Mouse (Mus musculus): ENCODE results near the gene Ppt1. TPM values are rescaled to one million over a fixed set of nuclear protein-coding genes. Genes with fewer than 3 reads are reported as not detected.
A peak's percentile ranks its signal among the peaks of the same experiment; 100 is the strongest.

Gene Ppt1
- total and polyA plus RNA-seq, 3 experiments = 13.1 to 19.9 TPM; not detected in 1

- Histone ChIP-seq H3K4me1 (ENCODE audit: control insufficient read depth in 1 of 2, insufficient read depth in 2 of 2, low read length in 2 of 2) (peaks cover 17 to 23% of the 10 kb centered on the region in 2 experiments), H3K36me3 (ENCODE audit: control insufficient read depth in 1 of 2, insufficient read depth in 2 of 2, low read length in 2 of 2) (peaks cover 9 to 46% of the 10 kb centered on the region in 2 experiments), H3K9ac (ENCODE audit: control insufficient read depth, low read depth, low read length, poor library complexity, severe bottlenecking) (no peak overlapping the region)
These were observed 37.5 kb downstream of the Ppt1 start for GRCm38 (mm10) chr4:122873512-122873911.

GRCm38 (mm10) chr4:122878333-122879070 is 42.5 kb downstream of the Ppt1 start:
- Histone ChIP-seq H3K27me3 (ENCODE audit: control insufficient read depth in 1 of 2, insufficient read depth in 2 of 2, low read length in 2 of 2) (no peaks in the 10 kb centered on the region), H3K79me2 (ENCODE audit: control insufficient read depth, insufficient read depth, low read length, poor library complexity) (peaks cover 31% of the 10 kb centered on the region), H3K4me3 (ENCODE audit: control insufficient read depth in 1 of 2, insufficient read depth in 1 of 2, low read depth in 2 of 2, low read length in 2 of 2) (no peak overlapping the region), H3K9ac (ENCODE audit: control insufficient read depth, low read depth, low read length, poor library complexity, severe bottlenecking) (no peak overlapping the region), H3K36me3 (ENCODE audit: control insufficient read depth in 1 of 2, insufficient read depth in 2 of 2, low read length in 2 of 2) (peaks cover 1 to 17% of the 10 kb centered on the region in 2 experiments; a peak in 3 of 4 replicates), H3K9me3 (replicated peaks; ENCODE audit: insufficient read depth, low read length) (no peaks in the 10 kb centered on the region), H3K4me1 (ENCODE audit: control insufficient read depth in 1 of 2, insufficient read depth in 2 of 2, low read length in 2 of 2) (peaks cover 3 to 6% of the 10 kb centered on the region in 2 experiments), H3K27ac (ENCODE audit: control insufficient read depth, low read depth, low read length) (no peak overlapping the region)
- DNase-seq (ENCODE audit: low read depth, low spot score) = no peak
- no peak for TF ChIP-seq HCFC1 (IDR thresholded peaks at IDR 0.05; ENCODE audit: low read depth, low read length)
- TF ChIP-seq MXI1 (IDR thresholded peaks at IDR 0.05; ENCODE audit: low read depth, low read length) = no peak
- TF ChIP-seq TCF12 (IDR thresholded peaks at IDR 0.05; ENCODE audit: low read depth, low read length) = no peak
- TF ChIP-seq JUND (IDR thresholded peaks at IDR 0.05; ENCODE audit: low read depth, low read length) = no peak
- no peak for TF ChIP-seq CHD2 (IDR thresholded peaks at IDR 0.05; ENCODE audit: low read length)
- TF ChIP-seq MAFK (IDR thresholded peaks at IDR 0.05; ENCODE audit: borderline replicate concordance, low read depth, low read length) = no peak
- no peak for TF ChIP-seq ZKSCAN1 (IDR thresholded peaks at IDR 0.05; ENCODE audit: low read depth, low read length)
- TF ChIP-seq POLR2AphosphoS2 (IDR thresholded peaks at IDR 0.05; ENCODE audit: low read length) = no peak
- no peak for TF ChIP-seq UBTF (IDR thresholded peaks at IDR 0.05; ENCODE audit: borderline replicate concordance, insufficient read depth, low read depth, low read length)
- TF ChIP-seq E2F4 (IDR thresholded peaks at IDR 0.05; ENCODE audit: borderline replicate concordance, low read depth, low read length) = no peak
- no peak for TF ChIP-seq ZMIZ1 (IDR thresholded peaks at IDR 0.05; ENCODE audit: low read depth, low read length)
- no peak for TF ChIP-seq NRF1 (IDR thresholded peaks at IDR 0.05; ENCODE audit: insufficient read depth, low read depth, low read length, poor library complexity, severe bottlenecking)

More at GRCm38 (mm10) chr4:122873512-122873911, 37.5 kb downstream of the Ppt1 start:
- 0 out of 4 replicates have a peak overlapping the region, but pooled peaks of 1 of the 2 experiments have one; percentile 11 for H3K4me3 ChIP-seq (ENCODE audit: control insufficient read depth in 1 of 2, insufficient read depth in 1 of 2, low read depth in 2 of 2, low read length in 2 of 2)
- H3K27ac ChIP-seq (ENCODE audit: control insufficient read depth, low read depth, low read length) = peak overlapping the region; percentile 54
- no peaks in the 10 kb centered on the region for H3K27me3 ChIP-seq (ENCODE audit: control insufficient read depth in 1 of 2, insufficient read depth in 2 of 2, low read length in 2 of 2)
- H3K79me2 ChIP-seq (ENCODE audit: control insufficient read depth, insufficient read depth, low read length, poor library complexity) = peaks cover 13% of the 10 kb centered on the region
- DNase-seq (ENCODE audit: low read depth, low spot score) = peak; percentile 40
- TF ChIP-seq CTCF (IDR thresholded peaks at IDR 0.05 in 2 of 3, conservative IDR thresholded peaks at IDR 0.05 in 1 of 3; ENCODE audit: control insufficient read depth in 1 of 3, insufficient read depth in 1 of 3, low read depth in 2 of 3, low read length in 3 of 3, poor library complexity in 1 of 3, severe bottlenecking in 1 of 3) (no peak), SMC3 (IDR thresholded peaks at IDR 0.05; ENCODE audit: low read depth, low read length) (no peak), TCF12 (IDR thresholded peaks at IDR 0.05; ENCODE audit: low read depth, low read length) (peak; percentile 33; the same call in 1 of the 2 replicates), USF1 (IDR thresholded peaks at IDR 0.05; ENCODE audit: low read depth, low read length) (no peak), TAL1 (IDR thresholded peaks at IDR 0.05; ENCODE audit: low read length) (peak; percentile 45), CHD2 (IDR thresholded peaks at IDR 0.05; ENCODE audit: low read length) (no peak), SIN3A (IDR thresholded peaks at IDR 0.05; ENCODE audit: low read length) (no peak), EP300 (IDR thresholded peaks at IDR 0.05; ENCODE audit: low read depth in 1 of 2, low read length in 2 of 2) (peak in 1 of 2 experiments; percentile 48; a peak in 1 of 4 replicates), RCOR1 (IDR thresholded peaks at IDR 0.05; ENCODE audit: low read depth, low read length) (0 out of 2 replicates have a peak, but pooled peaks have one; percentile 46), MAFK (IDR thresholded peaks at IDR 0.05; ENCODE audit: borderline replicate concordance, low read depth, low read length) (no peak), GATA1 (IDR thresholded peaks at IDR 0.05; ENCODE audit: low read depth, low read length) (peak; percentile 52; the same call in 1 of the 2 replicates)
- no peaks in the 10 kb centered on the region for H3K9me3 ChIP-seq (replicated peaks; ENCODE audit: insufficient read depth, low read length)
